Mouse (Mus musculus): ENCODE results near the gene Fam117b. TPM values are rescaled to one million over a fixed set of nuclear protein-coding genes. Genes with fewer than 3 reads are reported as not detected.

Gene Fam117b
- polyA plus RNA-seq, 1 experiment from 2014 or later: 18.5 TPM

DNA sequence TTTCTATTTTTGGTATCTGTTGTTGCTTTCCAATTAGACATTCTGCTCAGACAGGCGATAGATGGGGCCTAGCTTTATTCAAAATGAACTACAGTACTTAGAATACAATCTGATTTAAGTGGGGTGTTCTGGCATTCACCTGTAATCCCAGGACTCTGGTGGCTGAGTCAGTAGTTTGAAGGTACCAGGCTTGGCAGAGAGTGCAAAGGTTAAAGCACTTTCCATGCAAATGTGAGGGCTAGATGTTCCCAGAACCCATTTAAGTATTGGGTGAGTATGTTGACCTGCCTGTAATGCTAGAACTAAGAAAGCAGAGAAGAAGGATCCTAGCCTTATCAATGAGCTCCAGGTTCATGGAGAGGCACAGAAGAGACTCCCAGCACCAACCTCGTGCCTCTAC, 6.9 kb upstream of the Fam117b start:
- H3K9ac ChIP-seq (ENCODE audit: low read length): no peak overlapping the region
- no peaks in the 10 kb centered on the region for H3K4me1 ChIP-seq (ENCODE audit: control insufficient read depth, insufficient read depth, low read length)
- H3K9me3 ChIP-seq (ENCODE audit: control insufficient read depth, low read length): no peaks in the 10 kb centered on the region
- no peak for DNase-seq (ENCODE audit: low spot score)
- no peaks in the 10 kb centered on the region for H3K36me3 ChIP-seq (ENCODE audit: control insufficient read depth, insufficient read depth, low read length)
- H3K4me3 ChIP-seq (ENCODE audit: low read depth, low read length): no peak overlapping the region
- no peak for ATAC-seq (ENCODE audit: insufficient read depth, low FRiP score, low TSS enrichment)
- no peaks in the 10 kb centered on the region for H3K27me3 ChIP-seq (ENCODE audit: control insufficient read depth, insufficient read depth, low read length)
- WGBS: 82% methylated on average over 2 of the region's 2 CpGs
- no peak overlapping the region for H3K27ac ChIP-seq (ENCODE audit: low read depth, low read length)
- H3K4me2 ChIP-seq (ENCODE audit: low read depth): no peak overlapping the region

DNA sequence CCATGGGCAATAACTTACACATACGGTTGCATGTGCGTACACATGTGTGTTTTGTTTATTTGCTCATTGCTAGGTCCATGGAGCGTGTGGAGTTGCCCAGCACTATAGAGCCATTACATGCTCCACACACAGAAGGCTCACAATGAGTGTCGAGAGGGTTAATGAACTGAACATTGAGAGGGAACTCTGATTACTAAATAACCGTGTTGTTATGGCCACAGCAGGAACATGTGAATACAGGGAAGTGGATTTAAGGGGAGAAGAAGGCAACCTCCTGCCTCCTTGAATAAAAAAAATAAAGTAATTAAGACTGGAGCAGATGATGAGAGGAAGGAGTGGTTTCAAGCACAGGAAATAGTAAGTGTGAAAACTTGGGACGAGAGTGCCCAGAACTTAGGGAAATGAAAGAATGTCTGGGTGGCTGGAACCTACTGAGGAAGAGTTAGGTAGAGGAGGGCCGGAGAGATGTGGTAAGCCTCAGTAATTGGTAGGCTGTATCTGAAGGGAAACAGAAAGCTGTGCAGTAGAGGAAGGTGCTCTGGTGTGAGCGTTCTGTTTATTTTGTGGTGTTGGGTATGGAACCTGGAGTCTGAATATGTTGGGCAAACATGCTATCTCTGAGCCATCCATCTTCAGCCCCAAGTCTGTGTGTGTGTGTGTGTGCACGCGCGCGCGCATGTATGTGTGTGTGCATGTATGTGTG, 5.8 kb upstream of the Fam117b start:
- no peaks in the 10 kb centered on the region for H3K4me1 ChIP-seq (ENCODE audit: control insufficient read depth, insufficient read depth, low read length)
- no peaks in the 10 kb centered on the region for H3K9me3 ChIP-seq (ENCODE audit: control insufficient read depth, low read length)
- no peak for DNase-seq (ENCODE audit: low spot score)
- no peaks in the 10 kb centered on the region for H3K36me3 ChIP-seq (ENCODE audit: control insufficient read depth, insufficient read depth, low read length)
- WGBS: 93% methylated on average over 13 of the region's 13 CpGs
- no peaks in the 10 kb centered on the region for H3K27me3 ChIP-seq (ENCODE audit: control insufficient read depth, insufficient read depth, low read length)
- H3K4me2 ChIP-seq (ENCODE audit: low read depth): no peak overlapping the region
- no peak overlapping the region for H3K27ac ChIP-seq (ENCODE audit: low read depth, low read length)
- no peak overlapping the region for H3K9ac ChIP-seq (ENCODE audit: low read length)
- no peak overlapping the region for H3K4me3 ChIP-seq (ENCODE audit: low read depth, low read length)
- ATAC-seq (ENCODE audit: insufficient read depth, low FRiP score, low TSS enrichment): no peak

DNA sequence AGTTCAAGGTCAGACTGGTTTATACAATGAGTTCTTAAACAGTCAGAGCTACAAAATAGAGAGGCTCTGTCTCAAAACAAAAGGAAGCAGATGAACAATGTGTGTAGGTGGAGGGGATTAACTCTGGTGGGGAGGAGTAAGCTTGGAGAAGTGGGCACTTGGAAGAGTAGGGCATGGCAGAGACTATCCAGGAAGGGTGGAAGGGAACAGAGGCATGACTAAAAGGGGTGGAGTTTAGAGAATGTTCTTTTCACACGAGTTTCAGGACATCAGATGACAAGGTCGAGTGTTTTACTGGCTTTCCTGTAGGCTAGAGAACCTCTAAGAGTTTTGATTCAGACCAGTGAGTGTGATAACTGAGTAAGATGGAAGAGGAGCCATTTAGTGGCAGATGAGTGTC, 5.1 kb upstream of the Fam117b start:
- Histone ChIP-seq H3K4me2 (ENCODE audit: low read depth) (no peak overlapping the region), H3K36me3 (ENCODE audit: control insufficient read depth, insufficient read depth, low read length) (no peaks in the 10 kb centered on the region), H3K4me3 (ENCODE audit: low read depth, low read length) (no peak overlapping the region), H3K9ac (ENCODE audit: low read length) (no peak overlapping the region), H3K27ac (ENCODE audit: low read depth, low read length) (no peak overlapping the region), H3K27me3 (ENCODE audit: control insufficient read depth, insufficient read depth, low read length) (no peaks in the 10 kb centered on the region), H3K4me1 (ENCODE audit: control insufficient read depth, insufficient read depth, low read length) (no peaks in the 10 kb centered on the region), H3K9me3 (ENCODE audit: control insufficient read depth, low read length) (no peaks in the 10 kb centered on the region)
- ATAC-seq (ENCODE audit: insufficient read depth, low FRiP score, low TSS enrichment): no peak
- WGBS: 33% methylated on average over 2 of the region's 2 CpGs
- DNase-seq (ENCODE audit: low spot score): no peak

DNA sequence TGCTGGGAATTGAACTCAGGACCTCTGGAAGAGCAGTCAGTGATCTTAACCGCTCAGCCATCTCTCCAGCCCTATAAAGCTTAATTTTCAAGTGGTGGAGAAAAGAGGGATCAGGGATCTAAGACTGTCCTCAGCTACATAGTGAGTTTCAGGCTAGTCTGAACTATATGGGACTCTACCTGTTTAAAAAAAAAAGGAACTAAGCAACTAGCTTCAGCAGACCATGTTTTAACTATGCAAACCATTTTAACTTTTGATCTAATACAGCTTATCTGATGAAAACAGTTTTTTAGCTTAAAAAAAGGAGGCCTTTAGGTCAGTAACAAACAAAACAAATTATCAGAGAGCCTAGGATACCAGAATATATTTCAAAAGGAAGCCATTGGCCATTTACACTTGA, 1.9 kb upstream of the Fam117b start:
- Histone ChIP-seq H3K4me2 (ENCODE audit: low read depth) (no peak overlapping the region), H3K27me3 (ENCODE audit: control insufficient read depth, insufficient read depth, low read length) (no peaks in the 10 kb centered on the region), H3K4me1 (ENCODE audit: control insufficient read depth, insufficient read depth, low read length) (peaks cover 10% of the 10 kb centered on the region), H3K4me3 (ENCODE audit: low read depth, low read length) (no peak overlapping the region), H3K36me3 (ENCODE audit: control insufficient read depth, insufficient read depth, low read length) (no peaks in the 10 kb centered on the region), H3K9me3 (ENCODE audit: control insufficient read depth, low read length) (no peaks in the 10 kb centered on the region), H3K27ac (ENCODE audit: low read depth, low read length) (no peak overlapping the region), H3K9ac (ENCODE audit: low read length) (no peak overlapping the region)
- DNase-seq (ENCODE audit: low spot score) (no peak), ATAC-seq (ENCODE audit: insufficient read depth, low FRiP score, low TSS enrichment) (no peak)
- WGBS: 93% methylated on average over 1 of the region's 1 CpGs

DNA sequence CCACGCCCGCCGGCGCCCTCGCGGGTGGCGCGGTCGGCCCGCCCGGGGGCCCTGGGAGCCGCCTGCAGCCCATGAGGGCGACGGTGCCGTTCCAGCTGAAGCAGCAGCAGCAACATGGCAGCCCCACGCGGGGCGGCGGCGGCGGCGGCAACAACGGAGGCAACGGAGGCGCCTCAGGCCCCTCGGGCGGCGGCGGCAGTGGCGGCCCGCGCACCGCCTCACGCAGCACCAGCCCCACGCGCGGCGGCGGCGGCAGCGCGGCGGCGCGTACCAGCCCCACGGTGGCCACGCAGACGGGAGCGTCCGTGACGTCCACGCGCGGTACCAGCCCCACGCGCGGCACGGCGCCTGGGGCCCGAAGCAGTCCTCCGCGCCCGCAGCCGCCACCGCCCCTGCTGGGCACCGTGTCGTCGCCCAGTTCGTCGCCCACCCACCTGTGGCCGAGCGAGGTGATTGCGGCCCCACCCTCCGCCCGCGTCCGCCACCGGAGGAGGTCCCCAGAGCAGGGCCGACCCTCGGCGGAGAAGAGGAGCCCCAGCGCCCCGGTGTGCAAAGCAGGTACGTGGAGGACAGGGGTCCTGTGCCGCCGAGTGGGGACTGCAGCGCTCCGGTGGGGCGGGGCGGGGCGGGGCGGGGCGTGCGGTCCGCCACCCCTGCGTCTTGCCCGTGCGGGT, 526 bp downstream of the Fam117b start:
- H3K4me3 ChIP-seq (ENCODE audit: low read depth, low read length): peak overlapping the region; percentile 100
- H3K36me3 ChIP-seq (ENCODE audit: control insufficient read depth, insufficient read depth, low read length): no peaks in the 10 kb centered on the region
- under 1% methylated on average over 60 of the region's 98 CpGs for WGBS
- peaks cover 10% of the 10 kb centered on the region for H3K4me1 ChIP-seq (ENCODE audit: control insufficient read depth, insufficient read depth, low read length)
- peak overlapping the region; percentile 80 for H3K4me2 ChIP-seq (ENCODE audit: low read depth)
- peak overlapping the region; percentile 97 for H3K9ac ChIP-seq (ENCODE audit: low read length)
- ATAC-seq (ENCODE audit: insufficient read depth, low FRiP score, low TSS enrichment) (peak; percentile 56), DNase-seq (ENCODE audit: low spot score) (peak; percentile 52)
- H3K27ac ChIP-seq (ENCODE audit: low read depth, low read length): peak overlapping the region; percentile 98
- no peaks in the 10 kb centered on the region for H3K9me3 ChIP-seq (ENCODE audit: control insufficient read depth, low read length)
- H3K27me3 ChIP-seq (ENCODE audit: control insufficient read depth, insufficient read depth, low read length): no peaks in the 10 kb centered on the region

DNA sequence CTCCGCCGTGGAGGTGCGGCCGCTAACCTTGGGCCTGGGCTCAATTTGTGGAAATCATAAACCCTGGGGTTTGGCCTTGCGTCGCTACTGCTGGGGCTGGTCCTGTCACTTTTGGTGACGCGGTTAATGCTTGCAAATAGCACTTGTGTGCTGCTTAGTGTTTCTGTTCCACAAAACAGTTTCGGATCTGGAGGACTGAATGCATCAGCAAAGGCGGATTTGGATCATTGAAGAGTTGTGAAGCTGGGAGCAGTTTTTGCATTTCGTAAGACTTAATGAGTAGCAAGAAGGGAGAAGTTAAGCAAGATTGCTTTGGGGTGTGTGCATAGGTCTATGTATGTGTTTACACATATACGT, 1.0 kb downstream of the Fam117b start:
- WGBS: 7% methylated on average over 12 of the region's 12 CpGs
- no peak overlapping the region; the same call in 1 of the 2 replicates for H3K27ac ChIP-seq (ENCODE audit: low read depth, low read length)

DNA sequence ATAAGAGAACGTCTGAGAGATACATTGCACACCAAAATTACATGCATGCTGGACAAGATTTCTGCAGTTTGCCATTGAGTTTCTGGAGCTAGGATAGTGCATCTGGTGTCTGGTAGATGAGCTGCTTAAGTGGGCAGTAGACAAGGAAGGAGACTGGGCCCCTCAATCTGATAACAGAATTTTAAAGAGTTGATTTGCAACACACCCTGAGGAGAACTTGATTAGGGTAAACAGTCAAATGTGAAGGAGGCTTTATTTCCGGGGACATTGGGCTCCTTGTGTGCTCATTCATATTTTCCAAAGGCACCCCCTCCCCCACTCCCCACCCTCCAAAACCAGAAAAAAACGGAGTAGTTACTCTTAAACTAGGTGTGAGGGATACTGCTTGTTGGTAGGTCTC, 2.0 kb downstream of the Fam117b start:
- WGBS: 74% methylated on average over 3 of the region's 3 CpGs
- H3K4me1 ChIP-seq (ENCODE audit: control insufficient read depth, insufficient read depth, low read length): peaks cover 10% of the 10 kb centered on the region
- H3K36me3 ChIP-seq (ENCODE audit: control insufficient read depth, insufficient read depth, low read length): no peaks in the 10 kb centered on the region
- no peaks in the 10 kb centered on the region for H3K27me3 ChIP-seq (ENCODE audit: control insufficient read depth, insufficient read depth, low read length)
- H3K4me2 ChIP-seq (ENCODE audit: low read depth): peak overlapping the region; percentile 80; the same call in 1 of the 2 replicates
- H3K4me3 ChIP-seq (ENCODE audit: low read depth, low read length): no peak overlapping the region
- no peak overlapping the region for H3K27ac ChIP-seq (ENCODE audit: low read depth, low read length)
- no peaks in the 10 kb centered on the region for H3K9me3 ChIP-seq (ENCODE audit: control insufficient read depth, low read length)
- no peak for DNase-seq (ENCODE audit: low spot score)
- no peak for ATAC-seq (ENCODE audit: insufficient read depth, low FRiP score, low TSS enrichment)
- H3K9ac ChIP-seq (ENCODE audit: low read length): no peak overlapping the region

More for the DNA sequence above, 1.0 kb downstream of the Fam117b start:
- ATAC-seq (ENCODE audit: insufficient read depth, low FRiP score, low TSS enrichment) (no peak), DNase-seq (ENCODE audit: low spot score) (no peak)
- Histone ChIP-seq H3K9me3 (ENCODE audit: control insufficient read depth, low read length) (no peaks in the 10 kb centered on the region), H3K36me3 (ENCODE audit: control insufficient read depth, insufficient read depth, low read length) (no peaks in the 10 kb centered on the region), H3K4me3 (ENCODE audit: low read depth, low read length) (peak overlapping the region; percentile 100), H3K9ac (ENCODE audit: low read length) (peak overlapping the region; percentile 97), H3K4me1 (ENCODE audit: control insufficient read depth, insufficient read depth, low read length) (peaks cover 10% of the 10 kb centered on the region), H3K27me3 (ENCODE audit: control insufficient read depth, insufficient read depth, low read length) (no peaks in the 10 kb centered on the region), H3K4me2 (ENCODE audit: low read depth) (peak overlapping the region; percentile 80)

DNA sequence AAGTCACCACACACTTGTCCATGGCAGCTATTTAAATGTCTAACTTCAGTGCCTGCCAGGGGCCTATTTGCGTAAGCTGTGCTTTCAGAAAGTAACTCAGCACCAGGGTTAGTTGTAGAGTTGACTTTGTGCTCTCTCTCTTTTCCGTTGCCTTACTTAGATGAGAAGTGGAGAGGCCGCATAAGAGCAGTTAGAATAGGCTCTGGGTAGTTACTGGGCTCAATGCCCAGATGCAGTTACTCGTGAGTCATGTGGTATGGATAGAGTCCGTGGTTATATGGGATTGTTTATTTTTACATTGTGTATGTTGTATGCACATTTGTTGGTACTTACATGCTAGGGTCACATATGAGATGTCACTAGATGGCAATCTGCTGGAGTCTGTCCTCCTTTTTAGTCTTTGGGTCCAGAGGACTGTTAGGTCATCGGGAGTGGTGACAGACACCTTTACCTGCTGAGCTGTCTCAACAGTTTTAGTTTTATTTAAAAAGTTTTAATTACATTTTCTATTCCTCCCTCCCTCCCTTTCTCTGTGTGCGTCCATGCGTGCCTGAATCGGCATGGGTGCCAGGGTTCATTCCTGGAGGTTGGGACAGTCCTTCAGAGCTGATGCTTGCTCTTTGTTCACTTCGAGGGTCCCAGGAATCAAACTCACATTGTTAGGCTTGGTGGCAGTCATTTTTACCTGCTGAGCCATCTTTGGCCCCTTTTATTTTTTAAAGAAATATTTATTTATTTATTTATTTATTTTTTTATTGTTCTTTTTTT, 3.2 kb downstream of the Fam117b start:
- DNase-seq (ENCODE audit: low spot score): no peak
- Histone ChIP-seq H3K4me1 (ENCODE audit: control insufficient read depth, insufficient read depth, low read length) (peaks cover 10% of the 10 kb centered on the region), H3K27ac (ENCODE audit: low read depth, low read length) (no peak overlapping the region), H3K4me3 (ENCODE audit: low read depth, low read length) (no peak overlapping the region), H3K36me3 (ENCODE audit: control insufficient read depth, insufficient read depth, low read length) (no peaks in the 10 kb centered on the region), H3K4me2 (ENCODE audit: low read depth) (no peak overlapping the region), H3K27me3 (ENCODE audit: control insufficient read depth, insufficient read depth, low read length) (no peaks in the 10 kb centered on the region), H3K9ac (ENCODE audit: low read length) (no peak overlapping the region), H3K9me3 (ENCODE audit: control insufficient read depth, low read length) (no peaks in the 10 kb centered on the region)
- ATAC-seq (ENCODE audit: insufficient read depth, low FRiP score, low TSS enrichment): no peak
- 90% methylated on average over 10 of the region's 10 CpGs for WGBS

All from neural tube, embryonic 11.5 days (tissue).